Mouse (Mus musculus) mouse embryonic stem cell (cell line): ENCODE data around the gene Nhlrc2.

Experiments used
- in situ Hi-C, 2 experiments: fragments of 300-500 bp; cut with MboI; formaldehyde crosslinking; loops; 1 replicate in 1 of 2; 3 replicates in 1 of 2; pipeline ENCODE4 v1.14.3; 2019 to 2020; ENCODE audit warnings: low sequenced_read_pairs in 2 of 2, low pct_unique_long_range_greater_than_20kb in 1 of 2, mixed read lengths in 1 of 2; ENCODE audit not compliant: unreplicated experiment in 1 of 2

Nhlrc2 gene

GRCm38 (mm10) chr19:56555972-56556371 lies 7.9 kb downstream of the Nhlrc2 start:
- in situ Hi-C loops, result no loop called here

GRCm38 (mm10) chr19:56562433-56563138 lies 14.5 kb downstream of the Nhlrc2 start:
- in situ Hi-C loops, result no loop called here

- in situ Hi-C loops, result no loop called here
Observed at GRCm38 (mm10) chr19:56563469-56563868, 15.4 kb downstream of the Nhlrc2 start.

GRCm38 (mm10) chr19:56565358-56565757 lies 17.3 kb downstream of the Nhlrc2 start:
- in situ Hi-C loops, result no loop called here

DNA sequence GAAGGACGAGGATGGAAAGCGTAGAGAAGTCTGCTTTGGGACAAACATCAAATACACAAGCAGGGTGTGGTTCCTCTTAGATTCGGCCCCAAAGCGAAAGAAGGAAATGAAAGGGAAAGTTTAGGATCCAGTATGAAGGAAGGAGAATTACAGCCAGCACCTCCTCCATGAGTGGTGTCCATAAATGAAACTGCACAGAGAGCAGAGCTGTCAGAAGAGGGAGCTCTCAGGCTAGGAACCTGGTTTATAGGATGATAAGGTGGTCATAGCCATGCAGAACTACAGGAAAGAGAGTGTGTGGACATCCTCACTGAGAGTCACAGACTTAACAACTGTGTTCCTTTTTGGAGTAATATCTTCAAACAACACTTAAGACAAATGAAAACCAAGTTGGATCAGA lies 18.0 kb downstream of the Nhlrc2 start:
- in situ Hi-C loops, result no loop called here

- in situ Hi-C loops, result no loop called here
Observed at GRCm38 (mm10) chr19:56566940-56567339, 18.9 kb downstream of the Nhlrc2 start.

DNA sequence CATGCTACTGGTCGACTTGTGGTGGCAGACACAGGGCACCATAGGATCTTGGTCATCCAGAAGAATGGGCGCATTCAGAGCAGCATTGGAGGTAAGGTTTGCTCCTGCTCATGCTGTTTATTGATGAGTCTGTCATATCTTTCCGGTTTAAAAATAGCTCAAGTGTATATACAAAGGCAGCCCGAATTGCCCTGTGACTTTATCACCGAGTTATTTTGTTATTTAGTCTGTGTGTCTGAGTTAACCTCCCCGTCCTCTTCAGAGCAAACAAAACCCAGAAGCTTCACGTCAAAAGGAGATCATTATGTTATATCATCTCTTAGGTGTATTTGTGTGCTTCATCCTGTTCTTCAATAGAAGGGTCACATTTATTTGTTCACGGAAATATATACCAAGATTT lies 22.7 kb downstream of the Nhlrc2 start:
- in situ Hi-C loops, result no loop called here

- in situ Hi-C loops, result no loop called here
Observed at GRCm38 (mm10) chr19:56571234-56571633, 23.2 kb downstream of the Nhlrc2 start.

DNA sequence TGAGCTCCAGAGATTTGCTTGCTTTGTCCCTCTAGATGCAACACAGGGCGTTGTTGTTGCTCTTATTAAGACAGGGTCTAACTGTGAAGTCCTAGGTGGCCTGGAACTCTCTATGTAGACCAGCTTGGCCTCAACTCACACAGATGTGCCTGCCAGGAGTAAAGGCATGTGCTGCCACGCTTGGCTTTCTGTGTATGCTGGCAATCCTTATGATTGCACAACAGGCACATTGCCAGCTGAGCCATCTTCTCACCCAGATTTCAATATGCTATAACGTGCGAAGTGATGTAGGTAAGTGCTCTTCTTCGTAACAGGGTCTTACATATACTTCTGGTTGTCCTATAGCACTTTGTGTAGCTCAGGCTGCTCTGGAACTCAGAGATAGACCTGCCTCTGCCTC lies 23.9 kb downstream of the Nhlrc2 start:
- in situ Hi-C loops, result no loop called here

- in situ Hi-C loops, result no loop called here
Observed at GRCm38 (mm10) chr19:56573184-56573583, 25.1 kb downstream of the Nhlrc2 start.

GRCm38 (mm10) chr19:56577801-56578200 lies 29.7 kb downstream of the Nhlrc2 start:
- in situ Hi-C loops, result no loop called here

DNA sequence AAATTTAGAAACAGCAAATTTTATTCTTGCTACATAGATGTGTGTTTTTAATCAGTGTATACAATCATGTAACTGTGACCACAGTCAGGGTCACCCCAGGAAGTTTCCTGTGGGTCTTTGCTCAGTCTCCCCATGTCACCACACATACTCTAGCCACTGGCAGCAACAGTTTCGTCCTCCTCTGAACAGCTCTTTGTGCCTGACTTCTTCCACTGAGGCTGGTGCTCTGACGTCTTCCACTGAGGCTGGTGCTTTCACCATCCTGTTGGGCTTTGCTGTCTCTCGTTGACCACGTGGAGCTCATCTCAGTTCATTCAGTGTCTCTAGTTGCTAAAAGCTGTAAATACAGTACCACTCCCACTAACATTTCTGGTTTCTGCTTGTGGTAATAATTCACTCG lies 33.9 kb downstream of the Nhlrc2 start:
- in situ Hi-C loops, result no loop called here

GRCm38 (mm10) chr19:56583785-56584184 lies 35.7 kb downstream of the Nhlrc2 start:
- in situ Hi-C loops, result no loop called here

GRCm38 (mm10) chr19:56584288-56584687 lies 36.2 kb downstream of the Nhlrc2 start:
- in situ Hi-C loops, result no loop called here

DNA sequence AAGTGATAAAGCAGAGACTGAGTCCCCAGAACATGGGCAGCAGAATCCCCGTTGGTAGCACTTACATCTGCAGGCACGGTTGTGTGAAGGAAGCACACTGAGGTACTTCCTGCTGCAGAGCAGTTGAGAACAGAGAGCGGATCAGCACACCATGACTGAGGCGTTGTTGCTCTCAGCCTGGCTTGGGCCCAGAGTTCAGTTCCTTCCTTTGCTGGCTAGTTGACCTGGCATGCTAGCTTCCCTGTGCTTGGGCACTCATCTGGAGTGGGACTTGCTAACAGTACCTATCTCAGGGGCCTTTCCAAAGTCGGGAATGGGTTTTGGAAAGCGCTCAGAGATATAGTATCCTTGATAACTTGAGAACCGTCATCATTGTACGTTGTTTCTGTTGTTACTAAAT lies 38.3 kb downstream of the Nhlrc2 start:
- in situ Hi-C loops, result no loop called here

- in situ Hi-C loops, result no loop called here
Observed at GRCm38 (mm10) chr19:56588205-56588626, 40.2 kb downstream of the Nhlrc2 start.

- in situ Hi-C loops, result no loop called here
Observed at GRCm38 (mm10) chr19:56589008-56589407, 40.9 kb downstream of the Nhlrc2 start.

DNA sequence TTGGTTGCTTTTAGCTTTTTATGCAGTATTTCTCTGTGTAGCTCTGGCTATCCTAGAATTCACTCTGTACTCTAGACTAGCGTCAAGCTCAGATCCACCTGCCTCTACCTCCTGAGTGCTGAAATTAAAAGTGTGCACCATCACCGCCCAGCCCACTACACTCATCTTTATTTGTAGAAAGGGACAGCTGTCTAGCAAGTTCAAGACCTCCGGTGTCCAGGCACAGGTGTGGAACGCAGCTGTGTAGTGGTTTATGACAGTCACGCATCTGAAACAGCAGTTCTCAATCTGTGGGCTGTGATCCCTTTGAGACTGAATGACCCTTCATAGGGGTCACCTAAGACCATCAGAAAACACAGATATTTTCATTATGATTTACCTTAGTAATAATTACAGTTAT lies 41.4 kb downstream of the Nhlrc2 start:
- in situ Hi-C loops, result no loop called here

- in situ Hi-C loops, result no loop called here
Observed at GRCm38 (mm10) chr19:56590250-56590649, 42.2 kb downstream of the Nhlrc2 start.

- in situ Hi-C loops, result no loop called here
Observed at GRCm38 (mm10) chr19:56592472-56592871, 44.4 kb downstream of the Nhlrc2 start.

DNA sequence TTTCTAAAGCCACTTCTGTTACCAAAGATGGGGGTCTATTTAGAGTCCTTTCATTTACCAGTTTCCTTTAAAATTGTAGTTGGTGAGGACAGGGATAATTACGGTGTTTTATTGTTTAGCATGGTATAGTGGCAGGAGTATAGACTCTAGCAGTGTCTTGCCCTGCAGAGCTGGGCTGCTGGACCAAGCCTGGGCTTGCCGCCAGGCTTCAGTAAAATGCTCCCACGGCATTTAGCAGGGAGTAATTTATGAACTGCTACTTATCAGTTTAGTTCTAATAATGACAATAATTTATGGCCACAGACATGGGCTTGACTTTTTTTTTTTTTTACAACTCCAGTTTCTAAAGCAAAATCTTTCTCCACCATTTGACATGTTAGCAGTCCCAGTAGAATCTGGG lies 51.9 kb downstream of the Nhlrc2 start:
- in situ Hi-C loops, result no loop called here
